Mouse (Mus musculus) WW6 (cell line): ENCODE data around the gene Tnik.

Experiments
- DNase-seq: peaks from one replicate; pipeline ENCODE4 v3.0.0-alpha.2; 2013; ENCODE audit warnings: low read depth, low spot score

Gene Tnik

GRCm38 (mm10) chr3:28543380-28543984 is 280.5 kb downstream of the Tnik start:
- no peak for DNase-seq

DNA sequence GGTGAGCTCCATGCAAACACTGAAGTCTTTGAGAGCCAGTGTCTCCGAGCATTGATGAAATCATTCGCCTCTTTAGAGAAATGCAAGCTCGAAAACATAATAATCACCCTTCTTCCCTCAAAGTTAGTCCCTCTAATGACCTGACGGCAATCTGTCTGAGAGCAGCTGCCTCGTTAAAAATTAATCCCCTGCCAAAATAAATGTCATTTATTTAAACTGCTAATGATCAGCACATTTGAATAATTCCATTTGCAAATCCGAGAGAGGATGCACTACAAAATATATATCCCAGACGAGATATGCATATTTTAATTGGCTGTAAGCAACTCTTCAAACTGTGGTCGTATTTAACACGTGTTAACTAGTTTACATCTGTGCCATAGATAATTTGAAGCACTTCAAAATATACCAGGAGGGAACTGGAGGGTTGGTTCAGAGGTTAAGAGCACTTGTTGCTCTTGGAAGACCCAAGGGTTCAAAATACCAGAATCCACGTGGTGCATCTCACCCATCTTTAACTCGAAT is 281.4 kb downstream of the Tnik start:
- no peak for DNase-seq

- no peak for DNase-seq
Observed at GRCm38 (mm10) chr3:28547965-28548730, 285.1 kb downstream of the Tnik start.

GRCm38 (mm10) chr3:28549391-28549790 is 286.4 kb downstream of the Tnik start:
- no peak for DNase-seq

DNA sequence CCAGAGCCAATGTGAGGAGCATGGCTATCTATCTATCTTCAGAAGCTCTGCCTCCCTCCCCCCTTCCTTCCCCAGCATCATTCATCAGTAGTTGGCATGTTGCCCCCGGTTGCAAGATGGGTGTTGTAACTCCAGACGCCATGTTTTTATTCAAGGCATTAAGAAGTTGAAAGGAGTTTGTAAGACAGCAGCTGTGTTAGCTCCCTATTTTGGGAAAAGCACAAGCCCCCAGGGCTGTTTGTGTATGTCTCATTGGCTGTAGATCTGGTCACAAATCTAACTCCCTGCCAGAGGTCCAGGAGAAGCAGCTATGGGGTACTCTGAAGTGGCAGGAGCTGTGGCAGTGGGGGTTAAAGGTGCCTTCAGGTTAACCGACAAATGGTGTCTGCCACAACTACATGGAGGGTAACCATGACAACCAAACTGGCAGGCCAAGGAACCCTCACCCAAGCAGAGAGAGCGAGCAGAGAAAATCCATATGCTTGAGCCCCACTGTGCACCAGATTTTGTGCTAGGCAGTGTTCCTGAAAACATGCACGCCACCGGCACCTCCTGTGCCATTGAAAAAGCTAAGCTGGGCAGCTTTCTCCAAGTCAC is 287.6 kb downstream of the Tnik start:
- DNase-seq = no peak

DNA sequence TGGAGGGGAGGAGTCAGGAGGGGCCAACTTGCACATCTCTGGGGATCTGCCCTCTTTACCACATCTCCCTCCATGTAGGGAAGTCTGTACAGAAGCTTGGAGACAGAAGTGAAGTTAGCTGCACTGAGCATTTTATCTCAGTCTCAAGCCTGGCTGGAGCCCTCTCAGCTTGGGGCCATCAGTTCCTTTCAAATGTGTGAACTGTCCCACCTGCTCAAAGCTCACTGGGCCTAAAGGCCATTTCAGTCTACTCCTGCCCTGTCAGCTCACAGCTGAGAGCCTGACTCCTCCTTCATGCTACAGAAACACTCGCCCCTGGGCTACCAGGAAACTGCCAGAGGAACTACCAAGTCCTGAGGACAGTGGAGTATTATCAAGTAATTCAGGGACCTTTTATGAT is 288.7 kb downstream of the Tnik start:
- no peak for DNase-seq

GRCm38 (mm10) chr3:28554934-28555333 is 291.9 kb downstream of the Tnik start:
- DNase-seq = no peak

DNA sequence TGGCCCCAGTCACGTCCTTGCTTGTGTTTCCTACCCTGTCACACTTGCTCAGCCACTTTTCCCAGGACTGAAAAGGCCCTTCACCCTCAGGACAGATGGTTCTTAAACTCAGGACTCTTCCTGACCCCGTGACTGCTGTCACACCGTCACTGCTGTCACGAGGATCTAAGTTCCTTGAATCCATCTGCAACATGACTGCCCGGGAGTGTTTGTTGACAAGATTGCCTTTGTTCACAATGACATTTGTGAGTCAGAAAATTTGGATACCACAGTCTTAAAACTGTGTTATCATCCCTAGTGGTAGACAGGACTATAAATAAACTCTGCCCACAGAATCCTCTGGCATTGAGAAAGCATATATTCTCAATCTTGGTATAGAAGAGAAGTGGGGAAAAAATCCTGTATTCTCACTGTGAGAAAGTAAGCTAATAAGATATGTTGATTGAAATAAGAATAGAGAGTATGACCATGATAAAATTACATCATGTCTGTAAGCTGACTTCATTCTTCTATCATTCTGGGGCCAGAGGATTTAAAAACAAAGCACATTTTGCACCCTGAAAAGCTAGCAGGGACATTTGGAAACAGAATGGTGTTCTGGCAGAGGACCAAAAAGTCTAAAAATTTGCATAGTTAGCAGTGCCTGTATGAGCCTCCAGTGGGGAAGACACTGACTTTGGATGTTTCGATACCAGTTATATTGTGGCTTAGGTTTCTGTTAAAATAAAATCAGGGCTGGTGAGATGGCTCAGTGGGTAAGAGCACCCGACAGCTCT is 293.0 kb downstream of the Tnik start:
- no peak for DNase-seq

GRCm38 (mm10) chr3:28558328-28558871 is 295.4 kb downstream of the Tnik start:
- DNase-seq = no peak

DNA sequence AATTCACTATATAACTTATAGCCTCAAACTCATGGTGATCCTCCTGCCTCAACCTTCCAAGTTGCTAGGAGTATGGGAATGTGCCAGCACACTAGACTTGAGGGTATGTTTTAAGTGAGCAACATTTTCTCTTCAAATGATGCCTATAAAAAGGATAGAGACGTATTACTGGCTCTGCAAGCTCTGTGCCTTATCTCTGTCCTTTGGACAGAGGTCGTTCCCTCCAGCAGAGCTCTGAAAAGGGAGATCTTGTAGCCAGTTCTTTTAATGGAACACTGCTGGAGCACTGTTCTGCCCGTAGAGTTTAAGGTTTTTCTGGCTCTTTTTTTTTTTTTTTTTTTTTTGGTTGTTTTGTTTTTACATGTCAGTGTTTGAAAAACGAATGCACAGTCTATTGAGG is 298.4 kb downstream of the Tnik start:
- no peak for DNase-seq

GRCm38 (mm10) chr3:28562612-28563332 is 299.8 kb downstream of the Tnik start:
- DNase-seq = no peak

GRCm38 (mm10) chr3:28564370-28565357 is 301.6 kb downstream of the Tnik start:
- DNase-seq = no peak

DNA sequence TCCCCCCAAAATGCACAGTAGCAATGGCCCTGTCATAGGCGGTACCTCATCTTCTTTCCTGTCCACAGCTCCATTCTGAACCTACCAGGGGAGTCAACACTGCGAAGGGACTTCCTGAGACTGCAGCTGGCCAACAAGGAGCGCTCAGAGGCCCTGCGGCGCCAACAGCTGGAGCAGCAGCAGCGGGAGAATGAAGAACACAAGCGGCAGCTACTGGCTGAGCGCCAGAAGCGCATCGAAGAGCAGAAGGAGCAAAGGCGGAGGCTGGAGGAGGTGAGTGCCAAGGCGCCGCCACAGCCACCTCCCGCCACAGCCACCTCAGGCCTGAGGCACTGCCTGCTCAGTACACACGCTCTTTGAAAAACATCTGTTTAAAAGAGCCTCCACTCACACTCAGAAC is 314.3 kb downstream of the Tnik start:
- no peak for DNase-seq

GRCm38 (mm10) chr3:28578950-28579615 is 316.1 kb downstream of the Tnik start:
- DNase-seq = no peak

DNA sequence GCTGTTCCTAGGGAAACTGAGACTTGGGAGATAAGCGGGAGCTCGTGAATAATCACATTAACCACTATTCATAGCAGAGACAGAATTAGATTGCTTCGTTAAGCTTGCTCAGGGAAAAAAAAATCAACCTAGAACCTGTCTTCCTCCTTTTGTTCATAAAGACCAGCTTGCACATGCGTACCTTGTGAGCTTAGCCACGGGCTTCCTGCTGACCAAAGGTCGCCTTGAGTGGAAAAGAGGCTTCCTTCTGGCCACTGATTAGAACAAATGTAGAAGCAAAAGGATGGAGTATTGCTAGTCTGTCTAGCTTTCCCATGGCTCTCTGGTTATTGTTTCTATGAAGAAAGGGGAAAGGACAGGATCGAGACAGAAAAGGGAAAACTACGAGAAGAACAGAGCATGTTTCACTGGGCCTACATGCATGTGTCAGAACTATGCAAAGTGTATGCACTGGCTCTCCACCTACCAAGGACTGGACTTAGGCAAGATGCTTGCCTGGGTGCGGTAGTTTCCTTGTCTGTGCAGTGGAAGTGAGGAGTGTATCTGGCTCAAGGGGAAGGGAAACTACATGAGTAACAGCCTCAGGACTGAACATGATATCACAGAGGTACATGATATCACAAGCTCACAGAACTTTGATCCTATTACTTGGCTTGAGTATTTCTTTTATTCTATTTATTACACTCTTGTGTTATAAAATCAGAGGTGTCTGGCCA is 322.9 kb downstream of the Tnik start:
- DNase-seq = no peak

GRCm38 (mm10) chr3:28587808-28588207 is 324.8 kb downstream of the Tnik start:
- DNase-seq = no peak

- DNase-seq = no peak
Observed at GRCm38 (mm10) chr3:28591345-28591744, 328.3 kb downstream of the Tnik start.

DNA sequence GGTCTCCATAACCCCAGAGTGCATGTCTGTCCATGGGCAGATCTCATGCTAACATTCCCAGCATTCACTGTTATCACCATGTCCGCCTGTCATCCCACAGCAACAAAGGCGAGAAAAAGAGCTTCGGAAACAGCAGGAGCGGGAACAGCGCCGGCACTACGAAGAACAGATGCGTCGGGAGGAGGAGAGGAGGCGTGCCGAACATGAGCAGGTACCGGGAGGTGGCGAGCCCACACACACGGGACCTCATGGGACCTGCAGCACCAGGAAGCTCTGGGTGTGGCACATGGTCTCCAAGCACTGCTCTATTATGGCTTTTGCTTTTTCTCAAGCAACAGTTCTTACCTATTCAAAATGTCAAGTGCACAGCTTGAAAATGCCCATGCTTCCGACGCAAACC is 330.9 kb downstream of the Tnik start:
- no peak for DNase-seq

- no peak for DNase-seq
Observed at GRCm38 (mm10) chr3:28599476-28599875, 336.5 kb downstream of the Tnik start.
